Mouse (Mus musculus) kidney, embryonic 15.5 days (tissue): ENCODE data around the gene Camta1. TPM values are rescaled to one million over a fixed set of nuclear protein-coding genes. Genes with fewer than 3 reads are reported as not detected.
"Not testable (repeated sequence)": the region's sequence is repeated elsewhere in the genome, so short reads cannot be mapped to it uniquely, and the experiment has no call there.

ENCODE experiments used
- ATAC-seq: fragments of 200-750 bp; cut with Nextera tagmentation; replicated peaks from 2 replicates; pipeline ENCODE4 v1.8.0; 2017; ENCODE audit warnings: moderate TSS enrichment; ENCODE audit not compliant: low FRiP score
- H3K27ac ChIP-seq: fragments of 300-500 bp; sonication (generic); 2 replicates; pipeline ENCODE4 v1.5.1; 2015; ENCODE audit warnings: mild to moderate bottlenecking, inconsistent platforms
- H3K27me3 ChIP-seq: fragments of 300-500 bp; sonication (generic); 2 replicates; pipeline ENCODE4 v1.6.1; 2015; ENCODE audit warnings: inconsistent platforms
- H3K36me3 ChIP-seq: fragments of 300-500 bp; sonication (generic); 2 replicates; pipeline ENCODE4 v1.6.1; 2015; ENCODE audit warnings: inconsistent platforms
- H3K4me1 ChIP-seq: fragments of 300-500 bp; sonication (generic); 2 replicates; pipeline ENCODE4 v1.6.1; 2015; ENCODE audit warnings: inconsistent platforms
- H3K4me2 ChIP-seq: fragments of 300-500 bp; sonication (generic); 2 replicates; pipeline ENCODE4 v1.6.1; 2015; ENCODE audit warnings: moderate library complexity, mild to moderate bottlenecking, inconsistent platforms
- H3K4me3 ChIP-seq: fragments of 300-500 bp; sonication (generic); replicated peaks from 2 replicates; pipeline ENCODE4 v1.5.1; 2015; ENCODE audit warnings: mild to moderate bottlenecking, inconsistent platforms
- H3K9ac ChIP-seq: fragments of 300-500 bp; sonication (generic); 2 replicates; pipeline ENCODE4 v1.6.1; 2015; ENCODE audit warnings: mild to moderate bottlenecking, inconsistent platforms
- H3K9me3 ChIP-seq: fragments of 300-500 bp; sonication (generic); replicated peaks from 2 replicates; pipeline ENCODE4 v1.6.1; 2016; ENCODE audit warnings: inconsistent platforms
- WGBS: fragments of 180-500 bp; shearing (Covaris S2); methylation state at CpG from one replicate; pipeline ENCODE4 v1.1.7; 2015; ENCODE audit warnings: mixed read lengths; 5-methylcytosine and 5-hydroxymethylcytosine counted together
- polyA plus RNA-seq: library from polyadenylated mRNA; unstranded; fragments of >200 nt; fragmentation: Nextera tagmentation; extraction: Ambion mirVana; gene quantifications from 2 replicates; pipeline ENCODE4 v1.2.1, GENCODE M21; 2015

The Camta1 gene
- polyA plus RNA-seq, 1 experiment from 2014 or later, result 87.9 TPM

DNA sequence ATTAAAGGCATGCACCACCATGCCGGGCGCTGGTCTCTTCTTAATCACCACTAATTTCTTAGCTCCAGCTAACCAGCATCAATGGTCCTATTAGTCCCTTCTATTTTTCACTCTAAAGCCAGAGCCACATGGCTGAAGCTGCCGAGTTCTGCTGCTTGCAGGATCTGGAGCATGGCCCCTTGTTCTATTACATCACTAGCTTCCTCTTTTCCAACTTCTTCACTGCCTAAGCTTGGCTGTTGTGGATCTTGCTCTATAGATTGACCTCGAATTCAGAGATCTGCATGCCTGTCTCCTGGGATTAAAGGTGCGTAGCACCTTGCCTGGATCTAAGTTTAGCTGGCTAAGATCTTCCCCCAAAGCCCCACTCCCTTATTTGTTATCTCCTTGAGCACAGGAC lies 979.0 kb downstream of the Camta1 start:
- ATAC-seq, result no peak
- Histone ChIP-seq H3K4me1 (no peaks in the 10 kb centered on the region), H3K4me3 (no peak overlapping the region), H3K4me2 (no peak overlapping the region), H3K27me3 (no peaks in the 10 kb centered on the region), H3K9ac (no peak overlapping the region), H3K9me3 (peaks cover 21% of the 10 kb centered on the region), H3K36me3 (peaks cover 4% of the 10 kb centered on the region; the same call in 1 of the 2 replicates), H3K27ac (no peak overlapping the region)
- whole genome bisulfite sequencing, result 89% methylated on average over 5 of the region's 5 CpGs

DNA sequence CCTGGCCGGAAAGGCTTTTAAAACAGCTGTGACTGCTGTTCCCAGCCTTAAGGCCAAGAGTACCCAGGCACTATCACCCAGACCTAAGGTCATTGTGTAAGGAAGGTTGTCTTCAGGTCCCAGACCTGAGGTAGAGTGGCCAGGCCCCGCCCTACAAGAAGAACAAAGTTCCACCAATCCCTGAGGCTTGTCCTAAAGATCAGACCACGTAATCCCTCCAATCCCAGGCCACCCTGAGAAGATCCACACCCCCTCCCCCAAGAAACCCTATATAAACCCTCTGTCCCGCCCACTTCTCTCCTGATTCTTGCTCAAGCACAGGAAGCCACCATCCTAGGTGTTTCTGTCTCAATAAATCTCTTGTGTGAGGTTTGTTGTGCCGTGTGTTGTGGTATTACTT lies 981.3 kb downstream of the Camta1 start:
- 90% methylated on average over 5 of the region's 5 CpGs for WGBS
- no peaks in the 10 kb centered on the region for H3K27me3 ChIP-seq
- no peak overlapping the region for H3K9ac ChIP-seq
- H3K4me3 ChIP-seq, result no peak overlapping the region
- H3K36me3 ChIP-seq, result peaks cover 4% of the 10 kb centered on the region; the same call in 1 of the 2 replicates
- no peak overlapping the region for H3K27ac ChIP-seq
- no peak overlapping the region for H3K4me2 ChIP-seq
- no peaks in the 10 kb centered on the region for H3K4me1 ChIP-seq
- H3K9me3 ChIP-seq, result peaks cover 21% of the 10 kb centered on the region
- ATAC-seq, result no peak

DNA sequence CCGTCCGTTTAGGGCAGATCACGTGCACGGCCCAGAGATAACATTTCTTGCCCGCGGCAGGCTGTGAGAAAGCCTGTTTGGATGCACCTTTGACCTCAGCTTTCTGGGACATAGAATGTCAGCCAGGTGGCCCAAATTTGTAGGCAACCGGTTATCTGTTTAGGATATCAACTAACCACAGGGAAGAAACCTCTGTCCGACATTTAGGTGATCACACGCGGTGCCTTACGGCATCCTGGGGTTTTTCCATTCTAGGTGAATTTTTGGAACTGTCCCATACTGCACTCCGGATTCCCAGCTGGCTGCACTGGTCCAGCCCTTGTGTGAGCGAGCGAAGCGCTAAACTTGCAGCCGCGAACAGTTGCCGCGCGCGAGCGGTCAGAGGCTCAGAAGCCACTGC lies 982.0 kb downstream of the Camta1 start:
- ATAC-seq, result no peak
- Histone ChIP-seq H3K36me3 (peaks cover 4% of the 10 kb centered on the region; the same call in 1 of the 2 replicates), H3K27me3 (no peaks in the 10 kb centered on the region), H3K27ac (no peak overlapping the region), H3K4me1 (no peaks in the 10 kb centered on the region), H3K4me3 (no peak overlapping the region), H3K4me2 (no peak overlapping the region), H3K9me3 (peaks cover 21% of the 10 kb centered on the region), H3K9ac (no peak overlapping the region)
- 93% methylated on average over 22 of the region's 22 CpGs for WGBS

DNA sequence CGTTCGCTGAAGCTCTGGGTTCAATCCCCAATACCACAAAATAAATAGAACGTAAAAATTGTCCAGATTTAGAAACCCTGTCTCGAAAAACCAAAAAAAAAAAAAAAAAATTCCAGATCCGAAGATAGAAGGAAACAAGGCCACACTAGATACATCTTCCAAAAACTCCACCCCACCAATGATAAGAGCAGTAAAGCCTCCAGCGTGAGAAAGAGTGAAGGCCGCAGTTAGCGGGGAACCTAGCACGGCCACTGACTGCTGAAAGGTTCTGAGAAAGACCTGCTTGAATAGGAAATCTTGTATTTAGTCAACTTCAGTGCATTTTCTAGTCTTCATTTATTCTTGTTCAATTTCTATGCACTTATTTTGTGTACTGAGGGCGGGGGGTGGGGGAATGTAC lies 986.3 kb downstream of the Camta1 start:
- ATAC-seq, result no peak
- WGBS, result 81% methylated on average over 10 of the region's 10 CpGs
- H3K27me3 ChIP-seq, result no peaks in the 10 kb centered on the region
- no peak overlapping the region for H3K4me3 ChIP-seq
- H3K9me3 ChIP-seq, result peaks cover 21% of the 10 kb centered on the region
- H3K27ac ChIP-seq, result no peak overlapping the region
- H3K9ac ChIP-seq, result no peak overlapping the region
- peaks cover 4% of the 10 kb centered on the region; the same call in 1 of the 2 replicates for H3K36me3 ChIP-seq
- peaks cover 22% of the 10 kb centered on the region for H3K4me1 ChIP-seq
- no peak overlapping the region for H3K4me2 ChIP-seq

DNA sequence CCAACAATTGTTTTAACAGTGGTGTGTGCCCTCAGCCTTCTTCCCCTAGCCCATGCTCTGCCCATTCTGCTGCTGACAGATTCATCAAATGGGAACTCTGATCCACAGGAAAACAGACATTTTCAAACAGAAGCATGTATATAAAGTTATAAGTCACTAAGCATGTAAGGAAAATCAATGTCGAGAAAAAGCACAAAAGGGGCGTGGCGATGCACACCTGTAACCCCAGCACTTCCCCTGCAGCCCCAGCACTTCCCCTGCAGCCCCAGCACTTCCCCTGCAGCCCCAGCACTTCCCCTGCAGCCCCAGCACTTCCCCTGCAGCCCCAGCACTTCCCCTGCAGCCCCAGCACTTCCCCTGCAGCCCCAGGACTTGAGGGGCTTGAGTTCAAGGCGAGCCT lies 987.3 kb downstream of the Camta1 start:
- not testable (repeated sequence) for H3K27ac ChIP-seq, H3K27me3 ChIP-seq, H3K4me2 ChIP-seq, H3K4me3 ChIP-seq, ATAC-seq, H3K36me3 ChIP-seq, H3K9ac ChIP-seq
- H3K4me1 ChIP-seq, result peaks cover 32% of the 10 kb centered on the region
- WGBS, result 74% methylated on average over 4 of the region's 4 CpGs
- peaks cover 14% of the 10 kb centered on the region for H3K9me3 ChIP-seq

DNA sequence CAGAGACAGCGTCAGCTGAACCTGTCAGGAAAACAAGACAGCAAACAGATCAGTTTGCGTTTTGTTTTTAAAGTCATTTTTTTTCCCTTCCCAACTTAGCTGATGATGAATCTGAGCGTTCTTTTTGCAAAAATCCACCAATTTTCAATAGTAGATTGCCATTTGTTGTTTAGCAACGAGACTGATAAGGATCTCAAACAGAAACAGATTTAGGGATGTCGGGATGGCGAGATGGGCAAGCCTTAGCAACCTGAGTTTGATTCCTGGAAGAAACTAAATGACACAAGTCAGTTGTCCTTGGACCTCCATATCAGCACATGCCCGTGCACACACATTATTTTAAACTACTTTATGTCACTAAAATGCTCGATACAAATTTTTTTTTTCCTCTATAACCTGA lies 989.0 kb downstream of the Camta1 start:
- Histone ChIP-seq H3K4me1 (peaks cover 33% of the 10 kb centered on the region), H3K4me3 (no peak overlapping the region), H3K9ac (no peak overlapping the region), H3K9me3 (no peaks in the 10 kb centered on the region), H3K27me3 (no peaks in the 10 kb centered on the region), H3K27ac (0 out of 2 replicates have a peak overlapping the region, but pooled peaks have one; percentile 7), H3K4me2 (no peak overlapping the region), H3K36me3 (peaks cover 9% of the 10 kb centered on the region)
- ATAC-seq, result no peak
- WGBS, result 65% methylated on average over 8 of the region's 8 CpGs

DNA sequence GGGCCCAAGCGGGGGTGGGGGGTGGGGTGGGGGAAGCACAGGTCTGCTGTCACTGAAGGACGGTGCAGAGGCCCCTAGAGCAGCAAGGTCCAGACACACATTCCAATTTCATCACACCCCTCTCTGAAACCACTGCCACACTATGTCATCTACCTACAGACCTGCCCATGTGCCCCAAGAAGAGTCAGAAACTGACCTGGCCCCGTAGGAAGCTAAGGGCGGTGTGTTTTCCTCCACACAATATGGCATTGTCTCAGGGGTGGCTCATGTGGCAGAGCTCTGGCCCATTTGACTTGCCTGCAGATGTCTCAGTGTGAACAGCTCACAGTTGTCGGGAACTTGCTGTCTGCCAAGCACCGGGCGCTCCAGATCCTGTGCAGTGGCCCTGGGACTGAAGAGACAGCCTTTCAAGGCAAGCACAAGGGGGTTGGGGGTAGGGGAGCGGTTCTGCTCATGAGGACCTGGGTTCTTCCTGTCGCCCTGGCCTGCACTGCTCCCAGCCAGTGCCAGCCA lies 989.5 kb downstream of the Camta1 start:
- Histone ChIP-seq H3K36me3 (peaks cover 14% of the 10 kb centered on the region), H3K27ac (peak overlapping the region; percentile 7; the same call in 1 of the 2 replicates), H3K4me2 (no peak overlapping the region), H3K9me3 (no peaks in the 10 kb centered on the region), H3K27me3 (no peaks in the 10 kb centered on the region), H3K4me3 (no peak overlapping the region), H3K4me1 (peaks cover 33% of the 10 kb centered on the region), H3K9ac (0 out of 2 replicates have a peak overlapping the region, but pooled peaks have one; percentile 19)
- 0 out of 2 replicates have a peak, but pooled peaks have one; percentile 18 for ATAC-seq
- 34% methylated on average over 9 of the region's 9 CpGs for WGBS

DNA sequence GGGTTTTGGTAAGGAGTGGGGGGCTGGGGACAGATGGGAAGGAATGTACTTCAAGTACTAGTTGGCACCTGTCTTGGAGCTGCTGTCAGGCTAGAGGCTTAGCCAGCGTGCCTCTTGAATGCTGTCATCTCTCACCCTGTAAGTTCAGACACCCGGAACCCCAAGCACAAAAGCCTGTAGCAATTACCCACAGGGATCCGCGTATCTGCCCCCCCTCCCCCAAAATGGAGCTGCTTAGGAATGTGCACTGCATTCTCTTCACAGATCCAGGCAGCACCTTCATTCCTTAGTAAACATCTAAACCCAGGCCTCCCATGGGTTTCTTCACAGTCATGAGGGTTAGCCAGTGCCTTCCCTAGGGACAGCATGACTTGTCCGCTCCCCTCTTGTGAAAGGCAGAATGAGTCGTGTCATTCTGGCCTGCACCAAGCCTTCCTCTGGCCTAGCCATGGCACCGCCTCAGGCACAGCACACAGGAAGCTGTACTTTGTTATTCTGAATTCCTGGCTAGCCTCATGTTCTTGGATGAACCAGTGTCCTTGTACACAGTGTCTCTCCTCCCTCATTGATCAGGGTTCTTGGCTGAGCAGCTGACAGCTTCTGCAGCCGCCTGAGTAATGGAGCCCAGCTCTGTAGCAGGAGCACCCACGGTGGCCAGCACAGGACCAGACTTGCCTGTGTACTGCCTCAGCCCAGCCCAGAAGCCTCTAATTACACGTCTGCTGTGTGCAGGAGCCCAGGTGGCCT lies 990.1 kb downstream of the Camta1 start:
- 38% methylated on average over 10 of the region's 10 CpGs for WGBS
- 0 out of 2 replicates have a peak overlapping the region, but pooled peaks have one; percentile 19 for H3K9ac ChIP-seq

DNA sequence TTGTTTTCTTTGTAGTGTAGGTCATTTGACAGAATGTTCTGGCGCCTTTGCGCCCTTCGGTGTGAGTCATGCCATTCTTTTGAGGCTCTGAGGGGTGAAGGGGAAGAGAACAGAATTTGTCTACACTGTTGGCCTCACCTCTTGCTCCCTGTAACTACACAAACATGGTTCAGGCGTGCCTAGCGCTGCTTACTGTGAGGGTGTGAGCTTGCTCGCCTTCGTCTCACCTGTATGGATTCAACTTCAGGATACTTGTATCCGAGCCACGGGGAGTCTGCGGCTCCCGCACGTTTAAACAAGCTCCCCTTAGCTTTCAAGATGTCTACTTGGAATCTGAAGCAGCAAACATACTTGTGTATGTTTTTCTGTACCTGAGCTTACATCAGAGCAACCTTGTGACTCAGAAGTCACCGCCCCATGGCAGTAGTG lies 990.7 kb downstream of the Camta1 start:
- no peak overlapping the region for H3K9ac ChIP-seq
- H3K36me3 ChIP-seq, result peaks cover 26% of the 10 kb centered on the region
- H3K27me3 ChIP-seq, result no peaks in the 10 kb centered on the region
- H3K4me3 ChIP-seq, result no peak overlapping the region
- H3K9me3 ChIP-seq, result no peaks in the 10 kb centered on the region
- no peak overlapping the region for H3K4me2 ChIP-seq
- no peak for ATAC-seq
- 87% methylated on average over 13 of the region's 13 CpGs for WGBS
- H3K27ac ChIP-seq, result peak overlapping the region; percentile 7
- H3K4me1 ChIP-seq, result peaks cover 33% of the 10 kb centered on the region

More for the DNA sequence above, 990.1 kb downstream of the Camta1 start:
- Histone ChIP-seq H3K36me3 (peaks cover 20% of the 10 kb centered on the region), H3K27me3 (no peaks in the 10 kb centered on the region), H3K27ac (peak overlapping the region; percentile 7), H3K9me3 (no peaks in the 10 kb centered on the region), H3K4me2 (no peak overlapping the region), H3K4me1 (peaks cover 33% of the 10 kb centered on the region), H3K4me3 (no peak overlapping the region)
- peak; percentile 47; the same call in 1 of the 2 replicates for ATAC-seq

DNA sequence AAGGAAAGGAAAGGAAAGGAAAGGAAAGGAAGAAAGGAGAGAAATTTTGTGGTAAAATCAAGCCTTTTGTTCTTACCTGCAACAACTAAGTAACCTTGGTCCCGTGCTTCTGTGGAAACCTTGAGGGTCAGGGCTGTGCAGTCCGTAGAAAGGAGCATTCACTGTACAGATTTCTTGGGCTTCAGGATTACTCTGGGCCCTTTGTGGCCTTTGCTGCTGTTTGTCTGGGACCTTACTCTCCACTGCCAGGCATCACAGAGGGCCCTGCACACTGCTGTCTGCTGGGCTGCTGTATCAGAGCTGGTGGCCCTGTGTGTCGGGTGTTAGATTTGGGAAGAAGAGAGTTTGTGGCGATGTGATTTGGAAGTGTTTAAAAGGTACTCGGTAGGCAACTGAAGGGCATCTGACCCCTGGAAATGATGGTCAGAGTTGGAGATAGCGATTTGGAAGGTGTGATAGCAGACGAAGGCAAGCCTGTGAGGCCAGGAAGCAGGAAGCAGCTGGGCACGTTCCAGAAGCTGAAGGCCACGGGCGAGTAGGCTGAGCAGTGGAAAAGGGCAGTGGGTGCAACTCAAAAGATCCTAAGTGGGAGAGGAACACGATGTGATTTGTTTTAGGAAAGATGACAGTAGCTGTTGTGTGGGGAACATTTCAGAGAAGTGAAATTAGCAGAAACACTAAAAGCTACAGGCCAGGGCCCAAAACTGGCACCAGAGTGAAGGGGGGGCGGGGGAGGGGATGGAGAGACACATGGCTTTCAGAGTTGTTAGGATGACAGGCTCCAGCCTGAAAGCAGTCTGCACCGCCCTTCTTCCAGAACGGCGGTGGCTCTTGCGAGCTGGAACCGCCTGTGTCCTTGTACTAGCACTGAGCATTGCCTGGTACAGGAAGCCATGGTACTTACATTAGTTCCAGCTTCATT lies 992.1 kb downstream of the Camta1 start:
- 50% methylated on average over 17 of the region's 17 CpGs for WGBS
- no peak for ATAC-seq
- Histone ChIP-seq H3K9ac (no peak overlapping the region), H3K4me1 (peaks cover 33% of the 10 kb centered on the region), H3K27ac (0 out of 2 replicates have a peak overlapping the region, but pooled peaks have one; percentile 37), H3K36me3 (peaks cover 37% of the 10 kb centered on the region), H3K4me3 (no peak overlapping the region), H3K4me2 (no peak overlapping the region), H3K9me3 (no peaks in the 10 kb centered on the region), H3K27me3 (no peaks in the 10 kb centered on the region)

DNA sequence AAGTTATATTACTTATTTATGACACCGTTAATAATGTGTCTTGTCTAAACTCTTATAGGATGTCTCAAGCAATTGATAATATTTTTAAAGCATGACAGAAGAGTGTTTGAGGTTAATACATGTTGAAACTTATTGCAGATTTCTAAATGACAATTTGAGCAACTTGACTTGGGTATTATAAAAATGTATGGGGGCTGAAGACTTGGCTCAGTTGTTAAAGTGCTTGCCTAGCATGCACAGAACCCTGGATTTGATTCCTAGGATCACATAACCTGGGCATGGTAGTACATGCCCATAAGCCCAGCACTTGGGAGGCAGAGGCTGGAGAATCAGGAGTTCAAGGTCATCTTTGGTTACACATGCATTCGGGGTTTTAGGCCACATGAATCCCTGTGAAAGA lies 992.8 kb downstream of the Camta1 start:
- Histone ChIP-seq H3K27me3 (no peaks in the 10 kb centered on the region), H3K4me1 (peaks cover 33% of the 10 kb centered on the region), H3K4me3 (no peak overlapping the region), H3K9ac (no peak overlapping the region), H3K36me3 (peaks cover 37% of the 10 kb centered on the region), H3K9me3 (no peaks in the 10 kb centered on the region), H3K4me2 (no peak overlapping the region), H3K27ac (0 out of 2 replicates have a peak overlapping the region, but pooled peaks have one; percentile 37)
- ATAC-seq, result no peak
- 72% methylated on average over 2 of the region's 2 CpGs for WGBS
